Mouse (Mus musculus): ENCODE data around the gene Mob3a. TPM values are rescaled to one million over a fixed set of nuclear protein-coding genes. Genes with fewer than 3 reads are reported as not detected.
A peak's percentile ranks its signal among the peaks of the same experiment; 100 is the strongest.

Gene Mob3a
- 45.8 and 46.3 TPM in 2 replicates for polyA plus RNA-seq (2015; fragmentation: Nextera tagmentation; extraction: Ambion mirVana)

DNA sequence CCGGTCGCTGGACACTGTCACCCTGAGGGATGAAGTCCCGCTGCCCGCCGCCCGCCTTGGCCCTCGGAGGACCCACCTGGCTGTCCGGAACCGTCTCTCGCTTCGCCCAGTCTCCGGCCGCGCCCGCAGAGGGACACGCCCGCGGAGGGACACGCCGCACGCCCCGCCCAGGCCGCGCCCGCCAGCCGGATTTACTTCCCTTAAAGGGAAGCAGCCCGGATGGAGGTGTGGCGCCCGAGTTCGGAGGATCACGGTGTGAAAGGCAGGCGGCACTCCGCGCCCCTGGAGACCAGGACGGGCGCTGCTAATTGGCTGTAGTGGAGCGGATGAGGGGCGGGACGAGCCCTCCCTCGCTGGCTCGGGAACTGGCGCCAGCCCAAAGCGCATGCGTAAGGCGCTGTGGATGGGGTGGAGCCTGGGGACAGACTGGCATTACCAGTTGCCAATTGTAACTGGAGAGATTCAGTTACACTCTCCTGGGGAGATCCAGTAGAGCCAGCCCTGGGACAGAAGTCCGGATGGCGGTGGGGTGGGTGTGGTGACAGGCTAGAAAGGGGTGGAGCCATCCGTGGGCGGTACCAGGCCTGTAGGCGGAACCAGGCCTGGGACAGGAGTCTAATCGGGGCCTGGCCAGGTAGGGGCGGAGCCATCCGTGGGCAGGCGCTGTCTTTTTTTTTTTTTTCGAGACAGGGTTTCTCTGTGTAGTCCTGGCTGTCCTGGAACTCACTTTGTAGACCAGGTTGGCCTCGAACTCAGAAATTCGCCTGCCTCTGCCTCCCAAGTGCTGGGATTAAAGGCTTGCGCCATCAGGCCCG is at the start of gene Mob3a, which contains the start of gene Izumo4:
Gene Mob3a (minus strand): TSS at position 257 of the 815 bp plus-strand sequence.
Gene Izumo4 (plus strand): TSS at position 464 of the 815 bp plus-strand sequence.
- Histone ChIP-seq H3K4me3 (peak within 1 kb of the TSS; percentile 76), H3K4me2 (peak within 1 kb of the TSS; percentile 79), H3K27ac (peak within 1 kb of the TSS; percentile 85), H3K36me3 (peaks cover 35% of the 10 kb centered on the region), H3K4me1 (peaks cover 39% of the 10 kb centered on the region), H3K9me3 (no peaks in the 10 kb centered on the region), H3K27me3 (no peaks in the 10 kb centered on the region), H3K9ac (peak within 1 kb of the TSS; percentile 80)
- peak; percentile 95 for ATAC-seq (ENCODE audit: insufficient number of reproducible peaks, insufficient read depth, low FRiP score, low TSS enrichment, low read depth)
- WGBS: under 1% methylated on average over 59 of the region's 59 CpGs

GRCm38 (mm10) chr10:80751188-80751832 is 49.5 kb upstream of the Mob3a start:
- H3K27me3 ChIP-seq: no peaks in the 10 kb centered on the region
- H3K4me1 ChIP-seq: peaks cover 22% of the 10 kb centered on the region
- peak overlapping the region; percentile 26 for H3K4me3 ChIP-seq
- peak overlapping the region; percentile 46; the same call in 1 of the 2 replicates for H3K9ac ChIP-seq
- 12% methylated on average over 16 of the region's 16 CpGs for WGBS
- H3K4me2 ChIP-seq: peak overlapping the region; percentile 55
- ATAC-seq (ENCODE audit: insufficient number of reproducible peaks, insufficient read depth, low FRiP score, low TSS enrichment, low read depth): no peak
- H3K9me3 ChIP-seq: no peaks in the 10 kb centered on the region
- H3K36me3 ChIP-seq: no peaks in the 10 kb centered on the region
- peak overlapping the region; percentile 57 for H3K27ac ChIP-seq

GRCm38 (mm10) chr10:80748609-80749008 is 46.8 kb upstream of the Mob3a start:
- H3K27ac ChIP-seq: no peak overlapping the region
- H3K9me3 ChIP-seq: no peaks in the 10 kb centered on the region
- H3K9ac ChIP-seq: no peak overlapping the region
- H3K4me2 ChIP-seq: no peak overlapping the region
- WGBS: 9% methylated on average over 6 of the region's 6 CpGs
- no peaks in the 10 kb centered on the region for H3K36me3 ChIP-seq
- no peak overlapping the region for H3K4me3 ChIP-seq
- peaks cover 15% of the 10 kb centered on the region for H3K4me1 ChIP-seq
- H3K27me3 ChIP-seq: no peaks in the 10 kb centered on the region
- no peak for ATAC-seq (ENCODE audit: insufficient number of reproducible peaks, insufficient read depth, low FRiP score, low TSS enrichment, low read depth)

- Histone ChIP-seq H3K4me1 (peaks cover 16% of the 10 kb centered on the region), H3K9ac (no peak overlapping the region), H3K36me3 (no peaks in the 10 kb centered on the region), H3K27me3 (no peaks in the 10 kb centered on the region), H3K4me2 (no peak overlapping the region), H3K27ac (no peak overlapping the region), H3K9me3 (no peaks in the 10 kb centered on the region), H3K4me3 (no peak overlapping the region)
- ATAC-seq (ENCODE audit: insufficient number of reproducible peaks, insufficient read depth, low FRiP score, low TSS enrichment, low read depth): no peak
- WGBS: 18% methylated on average over 3 of the region's 3 CpGs
Measured at GRCm38 (mm10) chr10:80747410-80747809, 45.6 kb upstream of the Mob3a start.

GRCm38 (mm10) chr10:80744262-80744661 is 42.5 kb upstream of the Mob3a start:
- H3K9me3 ChIP-seq: no peaks in the 10 kb centered on the region
- H3K9ac ChIP-seq: no peak overlapping the region
- H3K4me3 ChIP-seq: no peak overlapping the region
- no peaks in the 10 kb centered on the region; the same call in 1 of the 2 replicates for H3K36me3 ChIP-seq
- no peak overlapping the region for H3K27ac ChIP-seq
- no peak overlapping the region for H3K4me2 ChIP-seq
- no peak for ATAC-seq (ENCODE audit: insufficient number of reproducible peaks, insufficient read depth, low FRiP score, low TSS enrichment, low read depth)
- H3K27me3 ChIP-seq: no peaks in the 10 kb centered on the region
- peaks cover 23% of the 10 kb centered on the region for H3K4me1 ChIP-seq
- WGBS: 43% methylated on average over 5 of the region's 5 CpGs

DNA sequence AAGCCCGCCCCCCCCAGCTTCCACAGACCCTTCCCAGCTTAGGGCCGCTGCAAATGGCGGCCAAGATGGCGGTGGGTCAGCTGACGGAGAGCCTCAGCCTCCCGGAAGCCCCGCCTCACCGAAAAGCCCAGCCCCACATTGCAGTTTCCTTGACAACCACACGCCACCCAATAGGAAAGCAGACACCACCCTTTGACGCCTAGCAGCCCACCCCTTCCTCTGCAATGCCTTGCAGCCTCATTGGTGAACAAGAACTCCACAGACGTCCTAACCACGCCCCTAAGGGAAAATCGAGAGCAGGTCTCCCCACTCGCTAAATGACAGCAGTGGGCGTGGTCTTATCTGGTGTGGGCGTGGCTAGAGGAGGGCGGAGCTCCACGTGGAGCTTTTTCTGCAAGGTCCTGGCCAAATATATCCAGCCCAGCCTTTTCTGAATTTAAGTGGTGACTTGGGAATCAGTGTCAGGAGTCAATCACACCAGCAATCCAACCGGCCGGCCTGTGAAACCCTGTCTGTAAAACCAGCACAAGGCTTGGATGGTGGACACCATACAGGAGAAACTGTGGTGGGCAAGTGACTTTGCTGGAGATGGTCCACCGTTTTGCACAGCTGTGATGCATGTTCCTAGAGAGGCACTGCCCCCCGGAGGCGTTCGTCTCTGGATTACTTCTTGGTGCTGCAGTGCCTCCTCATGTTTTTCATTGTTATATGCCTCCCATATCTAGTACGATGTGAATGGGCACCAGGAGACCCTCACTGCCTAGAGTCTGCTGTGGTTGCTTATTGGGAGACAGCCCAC is 40.6 kb upstream of the Mob3a start, which contains the start of gene Ap3d1:
Gene Ap3d1 (minus strand): TSS at position 85 of the 799 bp plus-strand sequence.
- H3K4me3 ChIP-seq: peak within 1 kb of the TSS; percentile 98
- H3K4me1 ChIP-seq: peaks cover 26% of the 10 kb centered on the region
- 1% methylated on average over 24 of the region's 25 CpGs for WGBS
- no peaks in the 10 kb centered on the region for H3K27me3 ChIP-seq
- no peaks in the 10 kb centered on the region for H3K9me3 ChIP-seq
- peak within 1 kb of the TSS; percentile 85 for H3K27ac ChIP-seq
- peak within 1 kb of the TSS; percentile 95 for H3K4me2 ChIP-seq
- peaks cover 9% of the 10 kb centered on the region; the same call in 1 of the 2 replicates for H3K36me3 ChIP-seq
- ATAC-seq (ENCODE audit: insufficient number of reproducible peaks, insufficient read depth, low FRiP score, low TSS enrichment, low read depth): peak; percentile 98
- peak within 1 kb of the TSS; percentile 97 for H3K9ac ChIP-seq

DNA sequence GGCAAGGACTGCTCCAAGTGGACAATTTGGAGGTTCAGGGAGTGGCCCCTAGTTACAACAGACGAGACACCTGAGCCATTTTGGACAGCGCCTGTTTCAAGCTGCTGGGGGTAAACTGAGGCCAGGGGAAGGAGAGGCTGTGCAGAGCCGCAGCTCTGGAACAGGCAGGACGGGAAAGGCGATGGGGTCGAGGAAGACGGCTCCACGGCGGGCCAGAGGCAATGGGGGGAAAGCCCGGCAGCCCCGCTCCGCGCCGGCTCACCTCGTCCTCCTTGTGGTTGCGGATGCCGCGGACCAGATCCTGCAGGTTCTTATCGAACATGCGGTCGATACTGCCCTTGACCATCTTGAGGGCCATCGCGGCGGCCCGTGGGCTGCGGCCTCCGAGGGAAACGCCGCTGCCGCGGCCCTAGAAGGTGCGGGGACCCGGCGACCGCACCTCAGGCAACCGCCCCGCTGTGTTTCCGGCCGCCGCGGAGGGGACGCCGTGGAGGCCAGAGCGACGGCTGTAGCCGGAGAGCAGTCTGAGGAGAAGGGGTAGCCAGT is 39.9 kb upstream of the Mob3a start:
- peaks cover 29% of the 10 kb centered on the region for H3K4me1 ChIP-seq
- peak overlapping the region; percentile 98 for H3K4me3 ChIP-seq
- WGBS: under 1% methylated on average over 46 of the region's 46 CpGs
- no peaks in the 10 kb centered on the region for H3K27me3 ChIP-seq
- peak overlapping the region; percentile 97 for H3K9ac ChIP-seq
- peaks cover 16% of the 10 kb centered on the region for H3K36me3 ChIP-seq
- peak overlapping the region; percentile 95 for H3K4me2 ChIP-seq
- no peaks in the 10 kb centered on the region for H3K9me3 ChIP-seq
- H3K27ac ChIP-seq: peak overlapping the region; percentile 85
- no peak for ATAC-seq (ENCODE audit: insufficient number of reproducible peaks, insufficient read depth, low FRiP score, low TSS enrichment, low read depth)

DNA sequence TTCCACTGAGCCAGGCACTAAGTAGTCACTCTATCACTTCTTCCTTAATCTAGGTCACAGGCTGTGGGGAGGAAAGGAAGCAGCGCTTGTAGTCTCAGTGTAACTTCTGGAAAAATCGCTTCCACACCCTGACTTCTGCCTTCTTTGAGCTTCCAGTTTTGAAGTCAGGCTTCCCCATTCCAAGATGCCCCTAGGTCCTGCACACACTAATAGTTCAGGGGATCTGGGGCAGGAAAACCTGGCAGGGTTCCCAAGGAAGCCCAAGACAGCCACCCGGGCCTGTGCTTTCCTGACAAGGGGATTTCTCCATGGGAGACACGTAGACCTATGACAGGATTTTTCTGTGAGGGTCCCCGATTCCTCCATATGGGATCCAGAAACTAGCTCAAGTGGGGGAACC is 39.4 kb upstream of the Mob3a start:
- H3K4me2 ChIP-seq: peak overlapping the region; percentile 95
- H3K4me3 ChIP-seq: peak overlapping the region; percentile 98
- no peak for ATAC-seq (ENCODE audit: insufficient number of reproducible peaks, insufficient read depth, low FRiP score, low TSS enrichment, low read depth)
- H3K9ac ChIP-seq: peak overlapping the region; percentile 97
- H3K4me1 ChIP-seq: peaks cover 29% of the 10 kb centered on the region
- peak overlapping the region; percentile 12; the same call in 1 of the 2 replicates for H3K27ac ChIP-seq
- 28% methylated on average over 5 of the region's 5 CpGs for WGBS
- no peaks in the 10 kb centered on the region for H3K9me3 ChIP-seq
- H3K27me3 ChIP-seq: no peaks in the 10 kb centered on the region
- peaks cover 16% of the 10 kb centered on the region for H3K36me3 ChIP-seq

GRCm38 (mm10) chr10:80738657-80739056 is 36.9 kb upstream of the Mob3a start:
- Histone ChIP-seq H3K36me3 (peaks cover 25% of the 10 kb centered on the region), H3K27me3 (no peaks in the 10 kb centered on the region), H3K9me3 (no peaks in the 10 kb centered on the region), H3K4me2 (no peak overlapping the region), H3K4me1 (peaks cover 29% of the 10 kb centered on the region), H3K27ac (no peak overlapping the region), H3K9ac (no peak overlapping the region), H3K4me3 (no peak overlapping the region)
- 78% methylated on average over 1 of the region's 1 CpGs for WGBS
- no peak for ATAC-seq (ENCODE audit: insufficient number of reproducible peaks, insufficient read depth, low FRiP score, low TSS enrichment, low read depth)

DNA sequence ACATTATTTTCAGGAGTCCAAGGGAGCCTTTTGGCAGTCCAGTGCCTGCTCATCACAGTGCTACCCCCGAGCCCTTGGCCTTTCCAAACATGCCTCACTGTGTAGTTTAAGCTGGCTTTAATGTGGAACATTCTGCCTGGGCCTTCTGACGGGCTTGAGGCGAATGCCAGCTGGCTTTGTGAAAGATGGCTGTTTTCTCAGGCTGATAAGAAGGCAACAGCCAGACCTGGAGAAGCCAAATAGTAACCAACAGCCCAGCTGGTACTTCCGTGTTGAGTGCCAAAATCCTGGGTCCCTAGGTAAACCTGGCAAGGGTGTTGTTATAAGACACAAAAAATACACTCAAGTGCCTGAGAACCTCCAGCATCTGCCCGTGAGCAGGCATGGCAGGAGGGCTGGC is 35.0 kb upstream of the Mob3a start:
- Histone ChIP-seq H3K27ac (no peak overlapping the region), H3K36me3 (peaks cover 43% of the 10 kb centered on the region), H3K4me3 (no peak overlapping the region), H3K4me1 (peaks cover 25% of the 10 kb centered on the region), H3K9me3 (no peaks in the 10 kb centered on the region), H3K9ac (no peak overlapping the region), H3K4me2 (no peak overlapping the region), H3K27me3 (no peaks in the 10 kb centered on the region)
- 79% methylated on average over 5 of the region's 5 CpGs for WGBS
- no peak for ATAC-seq (ENCODE audit: insufficient number of reproducible peaks, insufficient read depth, low FRiP score, low TSS enrichment, low read depth)

DNA sequence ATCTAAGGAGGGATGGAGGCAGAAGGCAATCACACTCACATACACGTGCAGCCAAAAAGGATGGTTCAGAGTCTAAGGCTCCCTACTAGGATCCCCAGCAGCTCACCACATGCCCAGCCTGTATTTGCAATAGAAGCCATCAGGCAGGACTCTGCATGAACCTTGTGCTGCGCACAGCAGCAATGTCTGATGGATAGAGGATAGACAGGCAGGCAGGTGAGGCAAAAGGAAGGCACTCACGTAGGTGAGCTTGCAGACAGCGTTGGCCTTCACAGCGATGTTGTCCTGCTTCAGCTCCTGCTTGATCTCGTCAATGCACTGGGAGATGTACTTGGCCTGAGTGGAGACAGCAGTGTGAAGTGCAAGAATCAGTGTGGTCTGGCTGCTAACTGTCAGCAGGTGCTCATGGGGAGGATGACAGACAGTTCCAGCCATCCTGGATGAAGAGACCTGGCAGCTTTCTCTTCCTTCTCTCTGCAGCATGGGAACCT is 30.9 kb upstream of the Mob3a start:
- no peaks in the 10 kb centered on the region for H3K27me3 ChIP-seq
- peaks cover 74% of the 10 kb centered on the region for H3K36me3 ChIP-seq
- H3K4me1 ChIP-seq: 0 out of 2 replicates have a peak, but pooled peaks cover 3% of the 10 kb centered on the region
- 95% methylated on average over 6 of the region's 6 CpGs for WGBS
- no peak overlapping the region for H3K9ac ChIP-seq
- ATAC-seq (ENCODE audit: insufficient number of reproducible peaks, insufficient read depth, low FRiP score, low TSS enrichment, low read depth): no peak
- H3K4me3 ChIP-seq: no peak overlapping the region
- H3K4me2 ChIP-seq: no peak overlapping the region
- H3K9me3 ChIP-seq: no peaks in the 10 kb centered on the region
- no peak overlapping the region for H3K27ac ChIP-seq

Measured in embryonic facial prominence, embryonic 13.5 days (tissue).